Mouse (Mus musculus): Measurements from ENCODE around the gene Psma5.

DNA sequence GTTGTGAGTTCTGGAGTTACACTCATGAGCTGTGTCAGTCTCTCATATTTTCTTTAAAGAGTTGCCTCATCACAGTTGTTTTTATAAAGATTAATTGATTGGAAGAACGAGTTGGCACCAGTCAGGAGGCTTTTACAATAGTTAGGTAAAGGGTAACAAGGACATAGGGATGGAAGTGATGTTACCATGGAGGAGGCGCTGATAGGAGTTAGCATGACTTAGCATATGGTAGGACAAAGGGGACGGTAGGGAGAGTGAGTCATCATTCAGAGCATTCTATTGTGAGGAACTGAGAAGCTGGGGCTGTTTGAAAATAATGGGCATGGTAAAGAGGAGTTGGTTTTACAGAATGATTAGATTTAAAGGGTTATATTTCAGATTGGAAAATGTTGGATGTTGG is 2.6 kb downstream of the Psma5 start:
- TF ChIP-seq POLR2A (IDR thresholded peaks at IDR 0.05; ENCODE audit: low read depth, low read length), result no peak
- no peak for TF ChIP-seq CTCF (IDR thresholded peaks at IDR 0.05; ENCODE audit: extremely low read depth, insufficient read length, insufficient replicate concordance, low read depth, low read length)
